Mouse (Mus musculus) hindbrain, postnatal 0 days (tissue): Measurements from ENCODE around the gene Tmeff1. TPM values are rescaled to one million over a fixed set of nuclear protein-coding genes. Genes with fewer than 3 reads are reported as not detected.

Experiments used
- ATAC-seq: fragments of 200-750 bp; cut with Nextera tagmentation; 2 replicates; pipeline ENCODE4 v1.8.0; 2017; ENCODE audit warnings: mild to moderate bottlenecking, moderate TSS enrichment, moderate library complexity
- DNase-seq: peaks from one replicate; pipeline ENCODE4 v3.0.0-alpha.2; 2015; ENCODE audit warnings: low spot score
- H3K27ac ChIP-seq: fragments of 300-500 bp; sonication (generic); 2 replicates; pipeline ENCODE4 v1.5.1; 2014; ENCODE audit warnings: mild to moderate bottlenecking
- H3K27me3 ChIP-seq: fragments of 300-500 bp; sonication (generic); 2 replicates; pipeline ENCODE4 v1.6.1; 2014; ENCODE audit warnings: low read length, mixed read lengths; ENCODE audit not compliant: insufficient read depth
- H3K36me3 ChIP-seq: fragments of 300-500 bp; sonication (generic); 2 replicates; pipeline ENCODE4 v1.6.1; 2014; ENCODE audit warnings: low read length, mixed read lengths; ENCODE audit not compliant: insufficient read depth
- H3K4me1 ChIP-seq: fragments of 300-500 bp; sonication (generic); 2 replicates; pipeline ENCODE4 v1.6.1; 2014; ENCODE audit warnings: antibody characterized with exemption, low read length, mixed read lengths; ENCODE audit not compliant: insufficient read depth
- H3K4me2 ChIP-seq: fragments of 300-500 bp; sonication (generic); 2 replicates; pipeline ENCODE4 v1.6.1; 2014; ENCODE audit warnings: low read depth, mild to moderate bottlenecking, low read length, moderate library complexity, mixed read lengths
- H3K4me3 ChIP-seq: fragments of 300-500 bp; sonication (generic); 2 replicates; pipeline ENCODE4 v1.5.1; 2014; ENCODE audit warnings: low read length
- H3K9ac ChIP-seq: fragments of 300-500 bp; sonication (generic); replicated peaks from 2 replicates; pipeline ENCODE4 v1.6.1; 2014; ENCODE audit warnings: mild to moderate bottlenecking, low read length, moderate library complexity, mixed read lengths
- H3K9me3 ChIP-seq: fragments of 300-500 bp; sonication (generic); 2 replicates; pipeline ENCODE4 v1.6.1; 2016; ENCODE audit warnings: low read length, mixed read lengths
- CTCF ChIP-seq: IDR thresholded peaks from 2 replicates; pipeline ENCODE4 v1.5.1; 2016; ENCODE audit warnings: antibody characterized with exemption, control low read depth, low read depth
- WGBS: fragments of 180-500 bp; shearing (Covaris S2); extraction: QIAGEN DNeasy Blood & Tissue Kit; methylation state at CpG from one replicate; pipeline ENCODE4 v1.1.7; 2014; 5-methylcytosine and 5-hydroxymethylcytosine counted together
- polyA plus RNA-seq: library from polyadenylated mRNA; unstranded; fragments of >200 nt; fragmentation: Nextera tagmentation; extraction: Ambion mirVana; gene quantifications from 2 replicates; pipeline ENCODE4 v1.2.1, GENCODE M21; 2015
- total RNA-seq: library from RNA; depleted of rRNA; stranded (reverse); fragments of >200 nt; gene quantifications from 2 replicates; pipeline ENCODE4 v1.2.3, GENCODE M21; 2014

The Tmeff1 gene
- total and polyA plus RNA-seq, 2 experiments from 2014 or later = 193 to 195 TPM

DNA sequence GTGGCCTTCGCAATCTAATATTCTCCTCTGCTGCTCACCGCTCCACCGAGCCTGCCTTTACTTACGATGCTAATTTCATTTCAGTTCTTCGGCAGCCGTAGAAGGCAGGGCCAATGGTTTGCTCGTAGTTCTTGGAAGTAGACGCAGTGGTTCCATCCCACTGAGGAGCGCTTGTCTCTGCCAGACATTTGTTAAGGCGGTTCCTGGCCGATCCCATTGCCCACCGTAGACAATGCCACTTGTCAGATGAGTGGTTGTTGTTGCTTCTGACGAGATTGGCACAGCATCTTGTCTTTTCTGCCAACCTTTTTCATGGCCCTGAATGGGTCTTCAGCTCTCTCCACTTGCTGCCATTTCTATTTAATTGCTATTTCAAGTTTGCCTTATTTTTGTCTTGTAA is 44.5 kb downstream of the Tmeff1 start:
- DNase-seq = peak; percentile 53
- 59% methylated on average over 13 of the region's 13 CpGs for WGBS
- TF ChIP-seq CTCF = no peak
- Histone ChIP-seq H3K36me3 (no peaks in the 10 kb centered on the region), H3K4me1 (no peaks in the 10 kb centered on the region), H3K27ac (no peak overlapping the region), H3K9me3 (no peaks in the 10 kb centered on the region), H3K4me3 (no peak overlapping the region), H3K27me3 (no peaks in the 10 kb centered on the region), H3K9ac (no peak overlapping the region), H3K4me2 (no peak overlapping the region)
- peak; percentile 60; the same call in 1 of the 2 replicates for ATAC-seq

DNA sequence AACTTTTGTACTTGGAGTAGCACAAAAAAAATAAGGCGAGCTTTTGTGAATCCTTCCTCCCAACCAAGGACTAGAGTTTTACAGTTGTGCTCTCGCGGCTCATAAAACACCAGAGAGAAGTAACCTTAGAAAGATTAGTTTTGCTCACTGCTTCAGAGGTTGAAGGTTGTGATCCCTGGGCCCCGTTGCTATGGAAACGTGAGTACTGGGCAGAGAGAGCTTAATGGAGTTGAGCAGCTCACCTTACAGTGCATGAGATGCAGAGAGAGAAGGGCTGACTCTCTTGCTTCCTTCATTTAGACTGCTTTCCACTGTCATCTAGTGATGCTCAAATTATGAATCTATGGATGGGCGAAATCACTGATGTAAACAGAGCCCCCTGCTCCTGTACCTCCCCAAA is 48.6 kb downstream of the Tmeff1 start:
- Histone ChIP-seq H3K27ac (no peak overlapping the region), H3K9me3 (no peaks in the 10 kb centered on the region), H3K4me2 (no peak overlapping the region), H3K4me1 (no peaks in the 10 kb centered on the region), H3K27me3 (no peaks in the 10 kb centered on the region), H3K4me3 (no peak overlapping the region), H3K9ac (no peak overlapping the region), H3K36me3 (no peaks in the 10 kb centered on the region; the same call in 1 of the 2 replicates)
- 82% methylated on average over 6 of the region's 6 CpGs for WGBS
- DNase-seq (no peak), ATAC-seq (no peak)
- no peak for TF ChIP-seq CTCF

DNA sequence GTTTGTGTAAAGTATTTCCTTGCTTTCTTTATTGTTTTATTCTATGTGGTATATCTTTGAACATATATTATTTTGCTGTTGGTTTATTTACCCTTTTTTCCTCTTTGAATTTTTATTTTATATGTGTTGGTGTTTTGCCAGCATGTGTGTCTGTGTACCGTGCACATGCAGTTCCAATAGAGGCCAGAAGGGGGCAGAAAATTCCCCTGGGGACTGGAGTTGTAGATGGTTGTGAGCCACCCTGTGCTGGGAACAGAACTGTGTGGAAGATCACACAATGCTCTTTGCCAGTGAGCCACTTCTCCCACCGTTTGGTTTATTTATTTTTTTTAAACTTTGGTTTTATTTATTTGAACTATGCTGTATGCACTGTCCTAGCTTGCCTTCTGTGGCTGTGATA is 49.1 kb downstream of the Tmeff1 start:
- ATAC-seq = no peak
- H3K4me2 ChIP-seq = no peak overlapping the region
- no peak overlapping the region for H3K27ac ChIP-seq
- WGBS = 74% methylated on average over 2 of the region's 2 CpGs
- DNase-seq = peak; percentile 16
- no peaks in the 10 kb centered on the region for H3K4me1 ChIP-seq
- H3K36me3 ChIP-seq = no peaks in the 10 kb centered on the region; the same call in 1 of the 2 replicates
- no peak overlapping the region for H3K4me3 ChIP-seq
- no peaks in the 10 kb centered on the region for H3K27me3 ChIP-seq
- H3K9ac ChIP-seq = no peak overlapping the region
- peak; percentile 66 for TF ChIP-seq CTCF
- no peaks in the 10 kb centered on the region for H3K9me3 ChIP-seq

DNA sequence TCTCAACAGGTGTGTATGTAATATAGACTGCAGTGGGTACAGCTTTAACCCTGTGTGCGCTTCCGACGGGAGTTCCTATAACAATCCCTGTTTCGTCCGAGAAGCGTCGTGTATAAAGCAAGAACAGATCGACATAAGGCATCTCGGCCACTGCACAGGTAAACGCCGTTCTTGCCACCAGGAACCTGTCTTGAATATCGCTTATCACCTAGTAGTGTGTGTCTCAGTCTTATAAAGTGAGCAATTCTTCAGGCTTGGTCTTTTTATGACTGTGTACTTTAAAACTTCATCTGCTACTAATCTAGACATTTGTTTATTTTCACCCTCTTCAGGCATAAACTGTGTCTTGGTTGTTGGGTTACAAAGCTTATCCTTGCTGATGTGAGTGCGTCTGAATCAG is 51.9 kb downstream of the Tmeff1 start:
- no peak for ATAC-seq
- no peak overlapping the region for H3K4me2 ChIP-seq
- no peak overlapping the region for H3K9ac ChIP-seq
- H3K4me3 ChIP-seq = no peak overlapping the region
- no peak overlapping the region for H3K27ac ChIP-seq
- no peak for TF ChIP-seq CTCF
- no peaks in the 10 kb centered on the region for H3K4me1 ChIP-seq
- no peaks in the 10 kb centered on the region for H3K9me3 ChIP-seq
- H3K27me3 ChIP-seq = no peaks in the 10 kb centered on the region
- 96% methylated on average over 13 of the region's 13 CpGs for WGBS
- DNase-seq = no peak
- peaks cover 3% of the 10 kb centered on the region; the same call in 1 of the 2 replicates for H3K36me3 ChIP-seq

DNA sequence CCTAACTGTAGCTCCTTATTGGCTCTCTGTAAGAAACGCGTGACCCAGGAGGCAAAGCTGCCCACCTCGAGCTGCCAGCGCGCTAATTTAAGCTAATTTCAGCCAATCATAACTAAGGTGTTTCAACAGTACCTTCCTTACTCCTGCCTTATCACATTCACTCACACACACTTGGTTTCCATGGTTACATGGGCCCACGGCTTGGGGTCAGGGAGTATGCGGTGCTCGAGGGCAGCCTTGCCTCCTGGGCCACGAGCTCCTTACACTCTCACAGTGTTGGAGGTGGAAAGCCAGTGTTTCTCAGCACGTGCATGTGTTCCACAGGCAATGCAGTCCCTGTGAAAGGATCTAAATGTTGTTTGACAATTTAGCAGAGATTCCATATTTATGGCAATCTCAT is 53.2 kb downstream of the Tmeff1 start:
- peaks cover 3% of the 10 kb centered on the region; the same call in 1 of the 2 replicates for H3K36me3 ChIP-seq
- no peak overlapping the region for H3K27ac ChIP-seq
- no peaks in the 10 kb centered on the region for H3K27me3 ChIP-seq
- ATAC-seq (no peak), DNase-seq (no peak)
- no peak for TF ChIP-seq CTCF
- H3K9me3 ChIP-seq = no peaks in the 10 kb centered on the region
- H3K4me3 ChIP-seq = no peak overlapping the region
- no peaks in the 10 kb centered on the region for H3K4me1 ChIP-seq
- no peak overlapping the region for H3K9ac ChIP-seq
- 70% methylated on average over 10 of the region's 10 CpGs for WGBS
- no peak overlapping the region for H3K4me2 ChIP-seq

DNA sequence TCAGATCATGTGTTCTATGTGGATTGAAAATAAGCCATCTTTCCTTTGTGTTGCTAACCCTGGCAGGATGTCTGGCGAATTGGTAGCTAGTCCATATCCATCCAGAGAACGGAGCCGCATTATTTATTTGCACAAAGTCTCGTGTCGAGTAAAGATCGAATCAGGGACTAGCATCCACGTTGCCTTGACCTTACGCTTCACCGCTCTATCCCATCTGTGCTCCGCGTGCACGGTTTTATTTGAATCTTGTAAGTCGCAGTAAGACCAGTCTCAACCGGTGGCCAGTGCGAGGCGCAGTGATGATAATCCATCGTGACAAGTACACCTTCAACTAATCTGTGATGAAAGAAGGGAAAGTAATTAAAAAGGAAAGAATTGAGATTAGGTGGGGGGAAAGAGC is 54.5 kb downstream of the Tmeff1 start:
- 84% methylated on average over 17 of the region's 17 CpGs for WGBS
- H3K27ac ChIP-seq = no peak overlapping the region; the same call in 1 of the 2 replicates

DNA sequence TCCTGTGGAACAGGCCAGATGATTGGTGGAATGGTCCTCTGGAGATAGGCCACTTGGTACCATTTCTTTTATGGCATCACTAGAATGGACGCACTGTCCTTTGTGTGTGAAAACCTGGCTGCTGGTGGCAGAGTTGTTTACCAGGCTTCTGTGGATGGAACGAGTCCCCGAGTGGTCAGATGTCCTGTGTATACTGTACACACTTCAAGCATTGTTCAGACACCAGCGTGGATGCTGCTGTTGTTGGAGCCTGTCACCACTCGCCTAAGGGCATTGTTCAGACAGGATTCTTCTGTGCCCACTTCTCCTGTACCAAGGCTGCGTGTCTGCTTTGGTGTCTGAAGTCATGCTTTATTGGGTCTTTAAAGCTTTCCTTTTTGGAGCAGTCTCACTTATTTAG is 58.8 kb downstream of the Tmeff1 start:
- ATAC-seq (no peak), DNase-seq (no peak)
- no peak for TF ChIP-seq CTCF
- Histone ChIP-seq H3K4me3 (no peak overlapping the region), H3K9ac (no peak overlapping the region), H3K4me1 (no peaks in the 10 kb centered on the region), H3K36me3 (peaks cover 10% of the 10 kb centered on the region; the same call in 1 of the 2 replicates), H3K9me3 (no peaks in the 10 kb centered on the region), H3K27me3 (no peaks in the 10 kb centered on the region), H3K4me2 (no peak overlapping the region), H3K27ac (no peak overlapping the region)
- 81% methylated on average over 6 of the region's 6 CpGs for WGBS

More for the DNA sequence above, 54.5 kb downstream of the Tmeff1 start:
- DNase-seq (peak; percentile 35), ATAC-seq (peak; percentile 73)
- Histone ChIP-seq H3K9ac (no peak overlapping the region), H3K4me2 (no peak overlapping the region), H3K27me3 (no peaks in the 10 kb centered on the region), H3K4me1 (no peaks in the 10 kb centered on the region), H3K4me3 (no peak overlapping the region), H3K36me3 (peaks cover 3% of the 10 kb centered on the region; the same call in 1 of the 2 replicates), H3K9me3 (no peaks in the 10 kb centered on the region)
- no peak for TF ChIP-seq CTCF
